Mouse (Mus musculus): ENCODE measurements around the gene Zmynd10. TPM values are rescaled to one million over a fixed set of nuclear protein-coding genes. Genes with fewer than 3 reads are reported as not detected.

The Zmynd10 gene
- 3.2 to 4.0 TPM in 2 of 3 replicates, not detected in the other for total RNA-seq (2017)

GRCm38 (mm10) chr9:107547026-107547425 lies at the start of gene Zmynd10:
Zmynd10 (plus strand) TSS chr9:107547298.
- peak; percentile 45 for ATAC-seq (replicated peaks; ENCODE audit: insufficient number of reproducible peaks, low FRiP score, low TSS enrichment, poor library complexity, severe bottlenecking)

GRCm38 (mm10) chr9:107500708-107501286 lies 46.3 kb upstream of the Zmynd10 start:
- no peak for ATAC-seq (replicated peaks; ENCODE audit: insufficient number of reproducible peaks, low FRiP score, low TSS enrichment, poor library complexity, severe bottlenecking)

GRCm38 (mm10) chr9:107502131-107502846 lies 44.8 kb upstream of the Zmynd10 start:
- ATAC-seq (replicated peaks; ENCODE audit: insufficient number of reproducible peaks, low FRiP score, low TSS enrichment, poor library complexity, severe bottlenecking) = no peak

GRCm38 (mm10) chr9:107504662-107505537 lies 42.2 kb upstream of the Zmynd10 start:
- no peak for ATAC-seq (replicated peaks; ENCODE audit: insufficient number of reproducible peaks, low FRiP score, low TSS enrichment, poor library complexity, severe bottlenecking)

DNA sequence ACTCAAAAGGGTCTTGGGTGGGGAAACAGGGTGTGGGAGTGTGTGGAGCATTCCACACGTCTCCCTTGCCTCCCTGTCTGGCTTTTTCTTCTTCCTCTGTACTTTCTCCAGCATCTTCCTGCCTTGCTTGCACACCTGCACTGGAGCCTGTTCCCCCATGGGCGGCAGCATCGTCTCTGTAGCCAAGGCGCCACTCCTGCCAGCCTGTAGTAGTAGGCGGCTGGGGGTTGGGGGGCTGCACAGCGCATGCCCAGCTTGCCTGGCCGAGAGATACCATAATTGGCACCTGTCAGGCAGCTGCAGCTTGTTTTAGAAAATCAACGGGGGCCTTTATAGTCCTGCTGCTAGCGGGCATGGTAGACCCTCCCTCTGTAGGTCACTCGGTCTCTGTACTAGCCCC lies 38.8 kb upstream of the Zmynd10 start:
- ATAC-seq (replicated peaks; ENCODE audit: insufficient number of reproducible peaks, low FRiP score, low TSS enrichment, poor library complexity, severe bottlenecking) = no peak

- ATAC-seq (replicated peaks; ENCODE audit: insufficient number of reproducible peaks, low FRiP score, low TSS enrichment, poor library complexity, severe bottlenecking) = no peak
These were observed 36.6 kb upstream of the Zmynd10 start for GRCm38 (mm10) chr9:107510384-107511100.

DNA sequence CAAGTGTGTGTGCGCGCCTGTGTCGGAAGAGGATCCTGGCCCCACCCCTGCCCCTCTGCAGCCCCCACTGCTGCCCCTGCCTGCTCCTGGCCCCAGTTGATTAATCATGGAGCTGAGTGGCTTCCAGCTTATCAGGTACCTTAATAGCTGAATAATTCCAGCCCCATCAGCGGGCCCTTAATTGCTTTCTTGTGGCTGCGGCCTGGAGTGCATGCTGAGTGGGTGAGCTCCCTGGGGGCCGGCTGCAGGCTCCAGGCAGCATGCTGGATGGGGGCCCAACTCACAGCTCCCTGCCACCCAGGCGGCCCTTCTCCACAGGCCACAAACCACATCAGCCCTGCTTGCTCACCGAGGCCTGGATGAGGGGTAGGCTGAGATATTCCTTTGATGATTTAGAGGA lies 35.7 kb upstream of the Zmynd10 start:
- ATAC-seq (replicated peaks; ENCODE audit: insufficient number of reproducible peaks, low FRiP score, low TSS enrichment, poor library complexity, severe bottlenecking) = no peak

DNA sequence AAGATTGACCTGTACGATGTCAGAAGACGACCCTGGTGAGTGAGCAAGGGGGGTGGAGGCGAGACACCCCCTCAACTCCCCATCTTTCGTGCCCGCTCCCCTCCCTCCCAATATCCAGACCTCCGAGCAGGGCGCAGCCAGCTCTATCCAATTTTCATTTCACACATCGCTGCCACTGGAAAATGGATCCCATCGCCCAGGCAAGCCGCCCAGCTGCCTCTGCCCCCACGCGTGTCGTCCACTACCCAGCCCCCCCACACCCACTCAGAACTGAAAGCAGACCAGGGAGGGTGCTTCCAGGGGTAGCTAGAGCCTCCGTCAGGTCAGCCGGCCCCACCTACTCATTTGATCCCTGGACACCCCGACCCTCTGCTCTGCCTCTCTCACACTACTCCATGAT lies 34.8 kb upstream of the Zmynd10 start:
- ATAC-seq (replicated peaks; ENCODE audit: insufficient number of reproducible peaks, low FRiP score, low TSS enrichment, poor library complexity, severe bottlenecking) = no peak

GRCm38 (mm10) chr9:107514303-107514955 lies 32.7 kb upstream of the Zmynd10 start:
- ATAC-seq (replicated peaks; ENCODE audit: insufficient number of reproducible peaks, low FRiP score, low TSS enrichment, poor library complexity, severe bottlenecking) = peak; percentile 66

GRCm38 (mm10) chr9:107520331-107520730 lies 26.8 kb upstream of the Zmynd10 start:
- no peak for ATAC-seq (replicated peaks; ENCODE audit: insufficient number of reproducible peaks, low FRiP score, low TSS enrichment, poor library complexity, severe bottlenecking)

GRCm38 (mm10) chr9:107521190-107521589 lies 25.9 kb upstream of the Zmynd10 start:
- ATAC-seq (replicated peaks; ENCODE audit: insufficient number of reproducible peaks, low FRiP score, low TSS enrichment, poor library complexity, severe bottlenecking) = no peak

GRCm38 (mm10) chr9:107521711-107522399 lies 25.2 kb upstream of the Zmynd10 start:
- no peak for ATAC-seq (replicated peaks; ENCODE audit: insufficient number of reproducible peaks, low FRiP score, low TSS enrichment, poor library complexity, severe bottlenecking)

GRCm38 (mm10) chr9:107522400-107522711 lies 24.7 kb upstream of the Zmynd10 start:
- no peak for ATAC-seq (replicated peaks; ENCODE audit: insufficient number of reproducible peaks, low FRiP score, low TSS enrichment, poor library complexity, severe bottlenecking)

- 0 out of 2 replicates have a peak, but pooled peaks have one; percentile 19 for ATAC-seq (replicated peaks; ENCODE audit: insufficient number of reproducible peaks, low FRiP score, low TSS enrichment, poor library complexity, severe bottlenecking)
These were observed 20.7 kb upstream of the Zmynd10 start for GRCm38 (mm10) chr9:107526198-107527026.

- ATAC-seq (replicated peaks; ENCODE audit: insufficient number of reproducible peaks, low FRiP score, low TSS enrichment, poor library complexity, severe bottlenecking) = peak; percentile 94
These were observed 13.2 kb upstream of the Zmynd10 start, which contains the start of gene Tmem115 for GRCm38 (mm10) chr9:107533791-107534407. Tmem115 (plus strand) TSS chr9:107533945.

- no peak for ATAC-seq (replicated peaks; ENCODE audit: insufficient number of reproducible peaks, low FRiP score, low TSS enrichment, poor library complexity, severe bottlenecking)
These were observed 12.5 kb upstream of the Zmynd10 start for GRCm38 (mm10) chr9:107534408-107535202.

Data from monocyte, adult 5-6 weeks (primary cell).